Mouse (Mus musculus): ENCODE measurements around the gene Setdb1. TPM values are rescaled to one million over a fixed set of nuclear protein-coding genes. Genes with fewer than 3 reads are reported as not detected.
A peak's percentile ranks its signal among the peaks of the same experiment; 100 is the strongest.

The Setdb1 gene
- polyA plus RNA-seq, 1 experiment from 2014 or later: 39.3 TPM

DNA sequence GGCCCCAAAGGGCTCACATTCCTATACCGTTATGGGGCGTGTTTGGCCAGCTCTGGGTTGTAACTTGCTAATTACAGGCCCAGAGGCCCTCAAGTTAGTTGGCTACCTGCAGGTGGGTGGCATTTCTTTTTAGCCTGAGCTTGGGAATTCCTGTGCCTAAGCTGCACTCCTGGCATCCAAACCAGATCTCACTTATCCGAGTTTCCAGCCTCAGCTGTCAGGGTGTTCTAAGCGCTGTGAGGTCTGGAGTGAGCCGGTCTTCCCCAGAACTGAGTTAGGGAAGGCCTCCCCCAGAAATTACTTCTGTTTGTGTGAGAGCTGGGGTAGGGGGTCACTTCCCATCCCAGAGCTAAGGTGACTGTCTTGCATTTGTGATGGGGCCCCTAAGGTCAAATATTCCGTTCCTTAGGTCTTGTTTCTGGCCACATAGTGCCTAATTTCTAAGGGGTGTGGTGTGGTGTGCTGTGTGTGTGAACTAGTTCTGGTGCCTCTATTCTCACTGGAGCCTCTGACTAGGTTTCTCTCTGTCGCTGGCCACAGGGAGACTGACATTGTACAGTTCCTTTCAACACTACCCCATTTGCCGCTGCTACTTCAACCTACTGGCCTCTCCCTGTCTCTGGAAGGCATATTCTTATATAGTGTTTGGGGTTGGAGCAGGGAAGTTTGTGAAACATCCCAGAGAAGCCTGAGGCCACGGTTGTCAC lies 41.0 kb downstream of the Setdb1 start:
- peak overlapping the region; percentile 68 for H3K4me2 ChIP-seq (ENCODE audit: low read depth, low read length)
- ATAC-seq (ENCODE audit: low read depth): no peak
- H3K36me3 ChIP-seq (ENCODE audit: control insufficient read depth, insufficient read depth, low read length): peaks cover 24% of the 10 kb centered on the region
- H3K4me3 ChIP-seq (ENCODE audit: low read depth, low read length): peak overlapping the region; percentile 90
- H3K4me1 ChIP-seq (ENCODE audit: control insufficient read depth, insufficient read depth, low read length): peaks cover 12% of the 10 kb centered on the region
- H3K9ac ChIP-seq (ENCODE audit: low read depth, low read length): peak overlapping the region; percentile 99
- no peaks in the 10 kb centered on the region for H3K9me3 ChIP-seq (ENCODE audit: control insufficient read depth, low read length)
- WGBS: 13% methylated on average over 9 of the region's 9 CpGs
- peak overlapping the region; percentile 94 for H3K27ac ChIP-seq (replicated peaks; ENCODE audit: low read depth, low read length)
- no peak for DNase-seq (ENCODE audit: low spot score)
- no peaks in the 10 kb centered on the region for H3K27me3 ChIP-seq (replicated peaks; ENCODE audit: control insufficient read depth, insufficient read depth, low read length)

DNA sequence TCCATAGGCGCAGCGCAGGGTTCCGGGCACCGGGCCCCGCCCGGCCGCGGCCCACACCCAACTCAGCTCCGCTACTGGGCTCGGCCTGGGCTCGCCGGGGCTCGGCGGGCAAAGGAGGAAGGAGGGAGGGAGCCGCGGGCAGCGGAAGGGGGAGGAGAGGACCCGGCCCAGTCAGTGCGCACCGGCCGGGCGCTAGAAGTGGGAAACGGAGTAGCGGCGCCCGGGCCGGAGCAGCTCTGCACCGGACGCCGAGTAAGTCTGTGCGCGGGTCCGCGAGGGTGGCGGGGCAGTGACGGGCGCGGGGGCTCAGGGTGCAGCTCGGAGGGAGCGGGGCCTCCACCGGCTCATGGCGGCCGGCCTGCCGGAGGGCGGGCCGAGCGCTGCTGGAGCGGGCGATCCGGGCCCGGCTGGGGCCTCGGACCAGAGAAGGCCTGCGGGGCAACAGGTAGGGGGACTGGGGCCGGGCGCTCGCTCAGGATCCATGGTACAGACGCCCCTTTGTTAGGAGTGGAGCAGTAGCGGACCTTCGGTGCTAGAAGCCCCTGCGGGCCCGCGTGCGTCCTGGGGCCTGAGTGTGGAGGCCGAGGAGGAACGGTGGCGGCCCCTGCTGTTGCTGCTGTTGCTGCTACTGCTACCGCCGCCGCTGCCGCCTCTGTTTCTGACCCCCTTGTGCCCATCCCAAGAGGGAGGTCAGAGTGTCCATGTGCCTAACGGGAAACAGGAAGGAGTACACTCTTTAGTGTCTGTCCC lies 41.7 kb downstream of the Setdb1 start:
- DNase-seq (ENCODE audit: low spot score) (peak; percentile 94), ATAC-seq (ENCODE audit: low read depth) (peak; percentile 95)
- Histone ChIP-seq H3K27ac (replicated peaks; ENCODE audit: low read depth, low read length) (peak overlapping the region; percentile 94), H3K27me3 (replicated peaks; ENCODE audit: control insufficient read depth, insufficient read depth, low read length) (no peaks in the 10 kb centered on the region), H3K4me2 (ENCODE audit: low read depth, low read length) (peak overlapping the region; percentile 68), H3K9ac (ENCODE audit: low read depth, low read length) (peak overlapping the region; percentile 99), H3K4me3 (ENCODE audit: low read depth, low read length) (peak overlapping the region; percentile 90), H3K36me3 (ENCODE audit: control insufficient read depth, insufficient read depth, low read length) (peaks cover 17% of the 10 kb centered on the region), H3K4me1 (ENCODE audit: control insufficient read depth, insufficient read depth, low read length) (peaks cover 12% of the 10 kb centered on the region), H3K9me3 (ENCODE audit: control insufficient read depth, low read length) (no peaks in the 10 kb centered on the region)
- under 1% methylated on average over 30 of the region's 71 CpGs for WGBS

DNA sequence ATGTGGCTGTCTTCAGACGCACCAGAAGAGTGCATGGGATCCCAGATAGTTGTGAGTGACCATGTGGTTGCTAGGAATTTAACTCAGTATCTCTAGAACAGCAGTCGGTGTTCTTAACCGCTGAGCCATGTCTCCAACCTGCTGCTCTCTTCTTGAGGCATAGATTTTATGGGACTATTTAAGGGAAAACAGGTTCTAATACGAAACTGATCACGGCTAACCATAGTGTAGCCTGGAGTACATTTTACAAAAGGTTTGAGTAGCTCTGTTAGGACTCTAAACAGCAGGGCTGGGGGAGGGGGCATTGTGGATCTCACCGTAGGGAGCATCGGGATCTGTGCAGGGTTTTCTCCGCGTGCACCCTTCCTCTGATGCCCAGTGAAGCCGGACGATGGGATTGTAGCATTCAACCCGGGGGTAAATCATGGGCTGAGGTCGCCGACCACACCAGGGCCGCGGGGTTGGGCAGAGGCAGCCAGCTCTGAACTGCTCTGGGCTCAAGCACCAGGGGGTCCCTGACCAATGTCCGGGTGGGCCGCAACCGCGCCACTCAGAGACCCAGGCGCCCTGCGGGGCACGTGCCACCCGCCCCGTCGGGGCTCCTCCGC lies 42.4 kb downstream of the Setdb1 start, which contains the start of gene Cers2:
Gene Cers2, plus strand, starts transcription at position 306 of the 608 bp plus-strand sequence.
- Histone ChIP-seq H3K4me3 (ENCODE audit: low read depth, low read length) (peak within 1 kb of the TSS; percentile 90), H3K27me3 (replicated peaks; ENCODE audit: control insufficient read depth, insufficient read depth, low read length) (no peaks in the 10 kb centered on the region), H3K9me3 (ENCODE audit: control insufficient read depth, low read length) (no peaks in the 10 kb centered on the region), H3K27ac (replicated peaks; ENCODE audit: low read depth, low read length) (peak within 1 kb of the TSS; percentile 94), H3K4me1 (ENCODE audit: control insufficient read depth, insufficient read depth, low read length) (peaks cover 12% of the 10 kb centered on the region), H3K4me2 (ENCODE audit: low read depth, low read length) (peak within 1 kb of the TSS; percentile 68), H3K36me3 (ENCODE audit: control insufficient read depth, insufficient read depth, low read length) (peaks cover 10% of the 10 kb centered on the region), H3K9ac (ENCODE audit: low read depth, low read length) (peak within 1 kb of the TSS; percentile 99)
- peak; percentile 6; the same call in 1 of the 2 replicates for ATAC-seq (ENCODE audit: low read depth)
- no peak for DNase-seq (ENCODE audit: low spot score)
- WGBS: 4% methylated on average over 19 of the region's 27 CpGs

DNA sequence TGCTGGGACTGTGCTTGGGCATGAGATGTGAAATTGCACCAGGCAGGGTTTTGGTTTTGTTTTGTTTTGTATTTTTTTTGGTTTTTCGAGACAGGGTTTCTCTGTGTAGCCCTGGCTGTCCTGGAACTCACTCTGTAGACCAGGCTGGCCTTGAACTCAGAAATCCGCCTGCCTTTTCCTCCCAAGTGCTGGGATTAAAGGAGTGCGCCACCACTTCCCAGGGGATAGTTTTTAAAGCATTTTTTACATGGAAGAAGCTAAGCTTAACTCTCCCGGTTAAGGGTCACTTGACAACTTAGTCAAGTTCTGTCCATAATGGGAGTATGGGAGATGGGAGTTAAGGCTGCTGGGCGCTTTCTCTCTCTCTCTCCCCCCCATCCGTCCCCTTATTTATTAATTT lies 42.9 kb downstream of the Setdb1 start:
- H3K4me2 ChIP-seq (ENCODE audit: low read depth, low read length): peak overlapping the region; percentile 68

DNA sequence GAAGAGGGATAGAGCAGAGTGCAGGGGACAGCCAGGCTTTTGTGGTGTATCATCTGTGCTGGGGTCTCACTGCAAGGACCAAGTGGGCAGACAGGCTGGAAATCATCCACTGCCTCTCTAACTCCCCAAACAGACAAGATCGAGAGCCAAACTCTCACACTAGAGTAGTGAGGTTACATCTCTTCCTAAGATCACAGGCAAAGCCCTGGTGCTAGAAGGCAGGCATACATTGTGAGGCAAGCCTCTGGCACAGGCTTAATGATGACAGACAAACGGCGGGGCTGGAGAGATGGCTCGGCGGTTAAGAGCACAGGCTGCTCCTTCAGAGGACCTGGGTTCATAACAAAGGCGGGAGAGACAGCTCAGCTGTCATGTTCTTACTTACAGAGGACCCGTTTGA lies 43.5 kb downstream of the Setdb1 start:
- DNase-seq (ENCODE audit: low spot score): no peak
- 34% methylated on average over 7 of the region's 7 CpGs for WGBS

More for the DNA sequence above, 42.9 kb downstream of the Setdb1 start:
- Histone ChIP-seq H3K27me3 (replicated peaks; ENCODE audit: control insufficient read depth, insufficient read depth, low read length) (no peaks in the 10 kb centered on the region), H3K4me3 (ENCODE audit: low read depth, low read length) (0 out of 2 replicates have a peak overlapping the region, but pooled peaks have one; percentile 90), H3K27ac (replicated peaks; ENCODE audit: low read depth, low read length) (no peak overlapping the region), H3K36me3 (ENCODE audit: control insufficient read depth, insufficient read depth, low read length) (0 out of 2 replicates have a peak, but pooled peaks cover 7% of the 10 kb centered on the region), H3K9ac (ENCODE audit: low read depth, low read length) (no peak overlapping the region; the same call in 1 of the 2 replicates), H3K9me3 (ENCODE audit: control insufficient read depth, low read length) (no peaks in the 10 kb centered on the region), H3K4me1 (ENCODE audit: control insufficient read depth, insufficient read depth, low read length) (peaks cover 12% of the 10 kb centered on the region)
- no peak for DNase-seq (ENCODE audit: low spot score)
- 61% methylated on average over 6 of the region's 6 CpGs for WGBS
- ATAC-seq (ENCODE audit: low read depth): no peak

DNA sequence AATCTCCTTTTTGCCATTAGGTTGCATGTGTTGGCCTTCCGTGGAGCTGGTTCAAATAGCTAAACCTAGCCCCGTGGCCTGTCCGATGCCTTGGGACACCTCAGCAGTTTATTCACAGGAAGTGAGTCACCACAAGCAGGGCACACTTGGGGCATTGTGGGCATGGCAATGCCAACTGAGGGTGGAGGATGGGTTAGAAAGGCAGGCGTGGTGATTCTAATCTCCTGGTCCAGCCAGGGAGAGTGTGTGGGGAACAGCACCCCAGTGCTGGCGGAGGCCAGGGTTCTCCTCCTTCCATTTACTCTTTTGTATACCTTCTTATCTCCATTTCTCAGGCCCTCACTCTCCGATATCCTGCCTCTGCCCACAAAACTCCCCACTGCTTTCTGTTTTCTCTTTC lies 44.4 kb downstream of the Setdb1 start:
- WGBS: 76% methylated on average over 6 of the region's 6 CpGs
- no peak overlapping the region for H3K27ac ChIP-seq (replicated peaks; ENCODE audit: low read depth, low read length)
- no peaks in the 10 kb centered on the region for H3K9me3 ChIP-seq (ENCODE audit: control insufficient read depth, low read length)
- H3K36me3 ChIP-seq (ENCODE audit: control insufficient read depth, insufficient read depth, low read length): no peaks in the 10 kb centered on the region
- H3K4me1 ChIP-seq (ENCODE audit: control insufficient read depth, insufficient read depth, low read length): peaks cover 10% of the 10 kb centered on the region
- no peak overlapping the region for H3K4me3 ChIP-seq (ENCODE audit: low read depth, low read length)
- H3K27me3 ChIP-seq (replicated peaks; ENCODE audit: control insufficient read depth, insufficient read depth, low read length): no peaks in the 10 kb centered on the region
- DNase-seq (ENCODE audit: low spot score): no peak
- no peak for ATAC-seq (ENCODE audit: low read depth)
- no peak overlapping the region for H3K9ac ChIP-seq (ENCODE audit: low read depth, low read length)
- no peak overlapping the region for H3K4me2 ChIP-seq (ENCODE audit: low read depth, low read length)

More for the DNA sequence above, 43.5 kb downstream of the Setdb1 start:
- Histone ChIP-seq H3K4me1 (ENCODE audit: control insufficient read depth, insufficient read depth, low read length) (peaks cover 12% of the 10 kb centered on the region), H3K4me2 (ENCODE audit: low read depth, low read length) (no peak overlapping the region), H3K36me3 (ENCODE audit: control insufficient read depth, insufficient read depth, low read length) (0 out of 2 replicates have a peak, but pooled peaks cover under 1% of the 10 kb centered on the region), H3K4me3 (ENCODE audit: low read depth, low read length) (no peak overlapping the region), H3K27me3 (replicated peaks; ENCODE audit: control insufficient read depth, insufficient read depth, low read length) (no peaks in the 10 kb centered on the region), H3K9ac (ENCODE audit: low read depth, low read length) (no peak overlapping the region), H3K9me3 (ENCODE audit: control insufficient read depth, low read length) (no peaks in the 10 kb centered on the region), H3K27ac (replicated peaks; ENCODE audit: low read depth, low read length) (no peak overlapping the region)
- no peak for ATAC-seq (ENCODE audit: low read depth)

DNA sequence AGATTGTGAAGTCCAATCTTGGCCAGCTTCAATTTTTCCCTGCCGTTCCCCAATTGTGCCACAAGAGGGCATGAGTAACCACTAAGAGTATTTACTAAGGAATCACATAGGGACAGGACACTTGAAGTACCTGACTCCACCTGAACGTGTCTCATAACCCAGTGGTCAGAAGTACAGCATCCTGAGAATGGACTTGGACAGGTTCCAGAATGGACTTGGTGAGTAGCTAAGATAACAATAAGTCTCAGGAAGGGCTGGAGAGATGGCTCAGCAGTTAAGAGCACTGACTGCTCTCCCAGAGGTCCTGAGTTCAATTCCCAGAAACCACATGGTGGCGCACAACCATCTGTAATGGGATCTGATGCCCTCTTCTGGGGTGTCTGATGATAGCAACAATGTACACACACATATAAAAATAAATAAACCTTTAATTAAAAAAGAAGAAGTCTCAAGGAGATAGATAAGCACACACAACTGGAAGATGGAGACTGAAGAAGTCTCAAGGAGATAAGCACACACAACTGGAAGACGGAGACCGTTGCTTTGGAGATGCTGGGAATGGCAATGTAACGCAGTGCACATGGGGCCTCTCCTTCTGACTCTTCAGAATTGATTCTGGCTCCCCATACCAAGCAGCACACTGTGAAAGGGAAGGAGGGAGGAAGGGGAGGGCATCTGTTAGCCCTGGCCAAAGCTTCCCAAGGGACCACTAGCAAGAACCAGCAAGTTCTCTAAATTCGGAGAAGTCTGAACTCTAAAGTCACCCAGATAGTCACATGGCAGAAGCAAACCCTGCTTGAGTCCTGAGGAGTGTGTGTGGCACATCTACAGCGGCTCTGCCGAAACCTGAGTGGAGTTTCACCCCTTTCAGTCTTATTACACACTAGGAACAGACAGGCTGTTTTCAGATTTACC lies 45.8 kb downstream of the Setdb1 start:
- DNase-seq (ENCODE audit: low spot score): peak; percentile 65
- H3K36me3 ChIP-seq (ENCODE audit: control insufficient read depth, insufficient read depth, low read length): no peaks in the 10 kb centered on the region
- 67% methylated on average over 9 of the region's 9 CpGs for WGBS
- no peaks in the 10 kb centered on the region for H3K9me3 ChIP-seq (ENCODE audit: control insufficient read depth, low read length)
- no peak overlapping the region for H3K4me2 ChIP-seq (ENCODE audit: low read depth, low read length)
- H3K4me1 ChIP-seq (ENCODE audit: control insufficient read depth, insufficient read depth, low read length): peaks cover 1% of the 10 kb centered on the region
- no peak overlapping the region for H3K9ac ChIP-seq (ENCODE audit: low read depth, low read length)
- H3K27ac ChIP-seq (replicated peaks; ENCODE audit: low read depth, low read length): no peak overlapping the region
- H3K4me3 ChIP-seq (ENCODE audit: low read depth, low read length): no peak overlapping the region
- ATAC-seq (ENCODE audit: low read depth): no peak
- H3K27me3 ChIP-seq (replicated peaks; ENCODE audit: control insufficient read depth, insufficient read depth, low read length): no peaks in the 10 kb centered on the region

DNA sequence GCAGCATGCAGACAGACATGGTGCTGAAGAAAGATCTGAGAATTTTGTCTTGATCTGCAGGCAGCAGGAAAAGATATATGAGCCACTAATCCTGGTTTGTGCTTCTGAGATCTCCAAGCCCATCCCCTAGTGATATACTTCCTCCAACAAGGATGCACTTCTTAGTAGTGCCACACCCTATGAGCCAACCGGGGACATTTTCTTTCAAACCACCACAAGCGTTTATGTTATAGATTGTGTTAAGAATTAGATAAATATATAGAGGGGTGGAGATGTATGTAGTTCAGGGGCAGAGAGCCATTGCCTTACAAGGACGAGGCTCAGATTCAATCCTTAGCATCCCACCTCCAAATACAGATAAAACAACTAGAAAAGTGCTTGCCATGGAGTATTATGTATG lies 46.5 kb downstream of the Setdb1 start:
- 73% methylated on average over 3 of the region's 3 CpGs for WGBS
- no peaks in the 10 kb centered on the region for H3K27me3 ChIP-seq (replicated peaks; ENCODE audit: control insufficient read depth, insufficient read depth, low read length)
- no peaks in the 10 kb centered on the region for H3K9me3 ChIP-seq (ENCODE audit: control insufficient read depth, low read length)
- H3K4me1 ChIP-seq (ENCODE audit: control insufficient read depth, insufficient read depth, low read length): no peaks in the 10 kb centered on the region
- no peaks in the 10 kb centered on the region for H3K36me3 ChIP-seq (ENCODE audit: control insufficient read depth, insufficient read depth, low read length)
- no peak overlapping the region for H3K9ac ChIP-seq (ENCODE audit: low read depth, low read length)
- no peak overlapping the region for H3K27ac ChIP-seq (replicated peaks; ENCODE audit: low read depth, low read length)
- DNase-seq (ENCODE audit: low spot score): no peak
- ATAC-seq (ENCODE audit: low read depth): no peak
- no peak overlapping the region for H3K4me3 ChIP-seq (ENCODE audit: low read depth, low read length)
- H3K4me2 ChIP-seq (ENCODE audit: low read depth, low read length): no peak overlapping the region

Data from embryonic facial prominence, embryonic 14.5 days (tissue).